In genomic region chr9:21315421-21315820, GRCm38 (mm10) we compare ENCODE assay signal across 16 mouse cellular contexts. TPM values are rescaled to one million over a fixed set of nuclear protein-coding genes. Genes with fewer than 3 reads are reported as not detected.
A peak's percentile ranks its signal among the peaks of the same experiment; 100 is the strongest.
DNase-seq lines count a peak whose midpoint lies in the region; ATAC-seq and TF ChIP-seq lines count a peak whose summit lies in the region.
"Had no signal": no experiment of that assay in that cellular context is flagged by ENCODE, and none has a peak within 500 bp of the region (broad histone marks: within the 10 kb centered on the region; RNA-seq: fewer than 3 reads in every experiment).

No protein-coding gene starts in this region.

- H3K27me3 ChIP-seq in embryonic facial prominence, embryonic 13.5 days: peaks cover 19% of the 10 kb centered on the region
- H3K27me3 ChIP-seq in embryonic facial prominence, embryonic 10.5 days (replicated peaks; ENCODE audit: low read depth, poor library complexity, severe bottlenecking): peaks cover 24% of the 10 kb centered on the region
- H3K27me3 ChIP-seq in liver, embryonic 15.5 days: peaks cover 26% of the 10 kb centered on the region
- H3K27me3 ChIP-seq in liver, postnatal 0 days (ENCODE audit: insufficient read depth, low read length): peaks cover 13% of the 10 kb centered on the region
- peaks cover 17% of the 10 kb centered on the region for H3K27me3 ChIP-seq in limb, embryonic 15.5 days

- TF ChIP-seq EP300 in liver, postnatal 0 days (IDR thresholded peaks at IDR 0.05; ENCODE audit: low read depth): no peak

- H3K4me3 ChIP-seq in embryonic facial prominence, embryonic 13.5 days: no peak overlapping the region
- H3K4me3 ChIP-seq in embryonic facial prominence, embryonic 10.5 days: no peak overlapping the region
- no peak overlapping the region for H3K4me3 ChIP-seq in liver, embryonic 15.5 days (replicated peaks)
- no peak overlapping the region for H3K4me3 ChIP-seq in liver, postnatal 0 days (ENCODE audit: low read depth, low read length)
- no peak overlapping the region for H3K4me3 ChIP-seq in bone marrow, adult 2 months (replicated peaks; ENCODE audit: control insufficient read depth, low read depth, low read length)
- H3K4me3 ChIP-seq in limb, embryonic 15.5 days: no peak overlapping the region
- H3K4me3 ChIP-seq: hindbrain, embryonic 13.5 days; megakaryocyte, embryonic 14.5 days had no signal

- H3K36me3 ChIP-seq in embryonic facial prominence, embryonic 13.5 days: no peaks in the 10 kb centered on the region
- no peaks in the 10 kb centered on the region for H3K36me3 ChIP-seq in embryonic facial prominence, embryonic 10.5 days (replicated peaks)
- H3K36me3 ChIP-seq in liver, embryonic 15.5 days (replicated peaks): no peaks in the 10 kb centered on the region
- no peaks in the 10 kb centered on the region for H3K36me3 ChIP-seq in liver, postnatal 0 days (replicated peaks; ENCODE audit: insufficient read depth, low read length)
- no peaks in the 10 kb centered on the region for H3K36me3 ChIP-seq in limb, embryonic 15.5 days
- H3K36me3 ChIP-seq: G1E; hindbrain, embryonic 13.5 days had no signal

- TF ChIP-seq POLR2A in bone marrow, adult 2 months (IDR thresholded peaks at IDR 0.05; ENCODE audit: borderline replicate concordance, control insufficient read depth, low read depth, low read length): no peak

- no peak overlapping the region for H3K4me2 ChIP-seq in embryonic facial prominence, embryonic 13.5 days
- H3K4me2 ChIP-seq in liver, embryonic 15.5 days: no peak overlapping the region
- H3K4me2 ChIP-seq in liver, postnatal 0 days (ENCODE audit: low read depth, low read length): no peak overlapping the region
- H3K4me2 ChIP-seq in limb, embryonic 15.5 days: no peak overlapping the region
- H3K4me2 ChIP-seq: hindbrain, embryonic 13.5 days had no signal

- no peak for DNase-seq in embryonic facial prominence, embryonic 10.5 days (ENCODE audit: low spot score)
- no peak for DNase-seq in liver, postnatal 0 days
- DNase-seq in cerebellum, postnatal 4 days (ENCODE audit: low spot score in 2 of 2): no peak
- no peak for DNase-seq in layer of hippocampus, adult 9-10 months (ENCODE audit: low spot score)
- DNase-seq: cerebellum, adult 11 months; kidney, postnatal 4 days; right cerebral cortex, adult 18-20 months had no signal

- 0 out of 2 replicates have a peak overlapping the region, but pooled peaks have one; percentile 24 for H3K27ac ChIP-seq in embryonic facial prominence, embryonic 13.5 days
- H3K27ac ChIP-seq in embryonic facial prominence, embryonic 10.5 days (replicated peaks): no peak overlapping the region
- H3K27ac ChIP-seq in liver, embryonic 15.5 days (replicated peaks): 0 out of 2 replicates have a peak overlapping the region, but pooled peaks have one; percentile 45
- no peak overlapping the region for H3K27ac ChIP-seq in liver, postnatal 0 days (ENCODE audit: low read depth)
- peak overlapping the region; percentile 66 for H3K27ac ChIP-seq in bone marrow, adult 2 months (ENCODE audit: control insufficient read depth, insufficient read depth, low read depth, low read length, poor library complexity)
- peak overlapping the region; percentile 33; the same call in 1 of the 2 replicates for H3K27ac ChIP-seq in limb, embryonic 15.5 days
- H3K27ac ChIP-seq: hindbrain, embryonic 13.5 days had no signal

- H3K9me3 ChIP-seq in embryonic facial prominence, embryonic 13.5 days: no peaks in the 10 kb centered on the region
- no peaks in the 10 kb centered on the region for H3K9me3 ChIP-seq in embryonic facial prominence, embryonic 10.5 days
- no peaks in the 10 kb centered on the region for H3K9me3 ChIP-seq in liver, embryonic 15.5 days (replicated peaks)
- H3K9me3 ChIP-seq in liver, postnatal 0 days (ENCODE audit: low read length): no peaks in the 10 kb centered on the region
- no peaks in the 10 kb centered on the region for H3K9me3 ChIP-seq in limb, embryonic 15.5 days
- H3K9me3 ChIP-seq: G1E; hindbrain, embryonic 13.5 days; megakaryocyte, embryonic 14.5 days had no signal

- WGBS in embryonic facial prominence, embryonic 13.5 days: 48% methylated on average over 5 of the region's 5 CpGs
- 57% methylated on average over 5 of the region's 5 CpGs for WGBS in embryonic facial prominence, embryonic 10.5 days
- WGBS in liver, embryonic 15.5 days (ENCODE audit: insufficient replicate concordance): 50% methylated on average over 5 of the region's 5 CpGs
- WGBS in liver, postnatal 0 days (ENCODE audit: insufficient replicate concordance): 57% methylated on average over 5 of the region's 5 CpGs
- WGBS in bone marrow, adult 2 months: 66% methylated on average over 5 of the region's 5 CpGs
- 40% methylated on average over 5 of the region's 5 CpGs for WGBS in limb, embryonic 15.5 days

- ATAC-seq in embryonic facial prominence, embryonic 13.5 days (ENCODE audit: insufficient number of reproducible peaks, insufficient read depth, low FRiP score, low TSS enrichment, low read depth): no peak
- ATAC-seq in liver, embryonic 15.5 days (ENCODE audit: insufficient read depth): no peak
- ATAC-seq in liver, postnatal 0 days: no peak
- no peak for ATAC-seq in limb, embryonic 15.5 days (ENCODE audit: insufficient number of reproducible peaks, low FRiP score, low TSS enrichment, low read depth)
- ATAC-seq: activated CD4-positive, CD25-positive, alpha-beta regulatory T cell, adult 4 months; intestine, postnatal 0 days had no signal

- no peak overlapping the region for H3K9ac ChIP-seq in embryonic facial prominence, embryonic 13.5 days
- no peak overlapping the region for H3K9ac ChIP-seq in liver, embryonic 15.5 days
- H3K9ac ChIP-seq in liver, postnatal 0 days (replicated peaks): no peak overlapping the region
- H3K9ac ChIP-seq in limb, embryonic 15.5 days: no peak overlapping the region
- H3K9ac ChIP-seq: hindbrain, embryonic 13.5 days had no signal

- H3K4me1 ChIP-seq in embryonic facial prominence, embryonic 13.5 days: 0 out of 2 replicates have a peak, but pooled peaks cover 7% of the 10 kb centered on the region
- peaks cover 12% of the 10 kb centered on the region; the same call in 1 of the 2 replicates for H3K4me1 ChIP-seq in embryonic facial prominence, embryonic 10.5 days
- peaks cover 51% of the 10 kb centered on the region for H3K4me1 ChIP-seq in liver, embryonic 15.5 days (replicated peaks)
- H3K4me1 ChIP-seq in liver, postnatal 0 days (ENCODE audit: insufficient read depth): peaks cover 17% of the 10 kb centered on the region
- peaks cover 7% of the 10 kb centered on the region; the same call in 1 of the 2 replicates for H3K4me1 ChIP-seq in bone marrow, adult 2 months (ENCODE audit: control insufficient read depth, insufficient read depth, low read length)
- H3K4me1 ChIP-seq in limb, embryonic 15.5 days: peaks cover 24% of the 10 kb centered on the region

- no peak for TF ChIP-seq CTCF in liver, postnatal 0 days (IDR thresholded peaks at IDR 0.05; ENCODE audit: low read depth)
- TF ChIP-seq CTCF in bone marrow, adult 2 months (IDR thresholded peaks at IDR 0.05; ENCODE audit: control insufficient read depth, insufficient read depth, low read length): no peak

RNA-seq across cellular contexts. Expression of gene Ap1m2, which starts 3.3 kb away (rescaled TPM):
- polyA plus RNA-seq in embryonic facial prominence, embryonic 13.5 days (2015; fragmentation: Nextera tagmentation; extraction: Ambion mirVana): 22.3 and 30.1 TPM in 2 replicates
- 16.8 and 18.6 TPM in 2 replicates for polyA plus RNA-seq in embryonic facial prominence, embryonic 10.5 days (2016; fragmentation: Nextera tagmentation; extraction: Ambion mirVana)
- polyA plus RNA-seq in liver, embryonic 15.5 days (2015; fragmentation: Nextera tagmentation; extraction: Ambion mirVana): 0.28 and 0.68 TPM in 2 replicates
- 0.32 and 0.54 TPM in 2 replicates for polyA plus RNA-seq in liver, postnatal 0 days (2015; fragmentation: Nextera tagmentation; extraction: Ambion mirVana)
- 1.8 TPM in 1 of 2 replicates, not detected in the other for polyA plus RNA-seq in bone marrow, adult 2 months (2011; ENCODE audit: insufficient read depth, insufficient read length, low replicate concordance, missing spikeins)
- 42.3 and 43.2 TPM in 2 replicates for polyA plus RNA-seq in limb, embryonic 15.5 days (2015; fragmentation: Nextera tagmentation; extraction: Ambion mirVana)
- polyA plus RNA-seq: G1E had no signal

RNA-seq across cellular contexts. Expression of gene Slc44a2, which starts 5.1 kb away (rescaled TPM):
- 120 and 123 TPM in 2 replicates for polyA plus RNA-seq in embryonic facial prominence, embryonic 13.5 days (2015; fragmentation: Nextera tagmentation; extraction: Ambion mirVana)
- polyA plus RNA-seq in embryonic facial prominence, embryonic 10.5 days (2016; fragmentation: Nextera tagmentation; extraction: Ambion mirVana): 86.8 and 92.7 TPM in 2 replicates
- polyA plus RNA-seq in liver, embryonic 15.5 days (2015; fragmentation: Nextera tagmentation; extraction: Ambion mirVana): 16.7 and 17.6 TPM in 2 replicates
- polyA plus RNA-seq in liver, postnatal 0 days (2015; fragmentation: Nextera tagmentation; extraction: Ambion mirVana): 12.8 and 14.4 TPM in 2 replicates
- polyA plus RNA-seq in bone marrow, adult 2 months (2011; ENCODE audit: insufficient read depth, insufficient read length, low replicate concordance, missing spikeins): 57.3 and 106 TPM in 2 replicates
- 137 and 150 TPM in 2 replicates for polyA plus RNA-seq in limb, embryonic 15.5 days (2015; fragmentation: Nextera tagmentation; extraction: Ambion mirVana)

RNA-seq across cellular contexts. Expression of gene Cdkn2d, which starts 24.2 kb away (rescaled TPM):
- 52.1 and 56.2 TPM in 2 replicates for polyA plus RNA-seq in embryonic facial prominence, embryonic 13.5 days (2015; fragmentation: Nextera tagmentation; extraction: Ambion mirVana)
- 40.9 and 45.1 TPM in 2 replicates for polyA plus RNA-seq in embryonic facial prominence, embryonic 10.5 days (2016; fragmentation: Nextera tagmentation; extraction: Ambion mirVana)
- polyA plus RNA-seq in liver, embryonic 15.5 days (2015; fragmentation: Nextera tagmentation; extraction: Ambion mirVana): 129 and 144 TPM in 2 replicates
- polyA plus RNA-seq in liver, postnatal 0 days (2015; fragmentation: Nextera tagmentation; extraction: Ambion mirVana): 74.3 and 76.6 TPM in 2 replicates
- polyA plus RNA-seq in bone marrow, adult 2 months (2011; ENCODE audit: insufficient read depth, insufficient read length, low replicate concordance, missing spikeins): 84.1 and 99.0 TPM in 2 replicates
- 55.3 and 60.1 TPM in 2 replicates for polyA plus RNA-seq in limb, embryonic 15.5 days (2015; fragmentation: Nextera tagmentation; extraction: Ambion mirVana)

RNA-seq across cellular contexts. Expression of gene Kri1, which starts 27.7 kb away (rescaled TPM):
- polyA plus RNA-seq in embryonic facial prominence, embryonic 13.5 days (2015; fragmentation: Nextera tagmentation; extraction: Ambion mirVana): 16.8 and 19.2 TPM in 2 replicates
- 16.2 and 18.0 TPM in 2 replicates for polyA plus RNA-seq in embryonic facial prominence, embryonic 10.5 days (2016; fragmentation: Nextera tagmentation; extraction: Ambion mirVana)
- 6.0 and 6.7 TPM in 2 replicates for polyA plus RNA-seq in liver, embryonic 15.5 days (2015; fragmentation: Nextera tagmentation; extraction: Ambion mirVana)
- 4.7 and 5.3 TPM in 2 replicates for polyA plus RNA-seq in liver, postnatal 0 days (2015; fragmentation: Nextera tagmentation; extraction: Ambion mirVana)
- 50.1 and 105 TPM in 2 replicates for polyA plus RNA-seq in bone marrow, adult 2 months (2011; ENCODE audit: insufficient read depth, insufficient read length, low replicate concordance, missing spikeins)
- 13.1 and 18.4 TPM in 2 replicates for polyA plus RNA-seq in limb, embryonic 15.5 days (2015; fragmentation: Nextera tagmentation; extraction: Ambion mirVana)

RNA-seq across cellular contexts. Expression of gene Atg4d, which starts 50.3 kb away (rescaled TPM):
- polyA plus RNA-seq in embryonic facial prominence, embryonic 13.5 days (2015; fragmentation: Nextera tagmentation; extraction: Ambion mirVana): 33.3 and 35.4 TPM in 2 replicates
- 37.8 and 41.3 TPM in 2 replicates for polyA plus RNA-seq in embryonic facial prominence, embryonic 10.5 days (2016; fragmentation: Nextera tagmentation; extraction: Ambion mirVana)
- polyA plus RNA-seq in liver, embryonic 15.5 days (2015; fragmentation: Nextera tagmentation; extraction: Ambion mirVana): 97.2 and 118 TPM in 2 replicates
- polyA plus RNA-seq in liver, postnatal 0 days (2015; fragmentation: Nextera tagmentation; extraction: Ambion mirVana): 49.3 and 51.2 TPM in 2 replicates
- polyA plus RNA-seq in bone marrow, adult 2 months (2011; ENCODE audit: insufficient read depth, insufficient read length, low replicate concordance, missing spikeins): 42.9 and 74.7 TPM in 2 replicates
- 40.8 and 44.2 TPM in 2 replicates for polyA plus RNA-seq in limb, embryonic 15.5 days (2015; fragmentation: Nextera tagmentation; extraction: Ambion mirVana)

Comparison
In these comparisons a context has a peak if more than half of its experiments do, and no peak if none do; other contexts are left out.
1. H3K27ac ChIP-seq: peak in embryonic facial prominence, embryonic 13.5 days (single experiment), liver, embryonic 15.5 days (single experiment), bone marrow, adult 2 months (single experiment) and limb, embryonic 15.5 days (single experiment); none in embryonic facial prominence, embryonic 10.5 days (single experiment) and liver, postnatal 0 days (single experiment).